Mouse (Mus musculus) heart, embryonic 12.5 days (tissue): ENCODE data around the gene Gm10309. TPM values are rescaled to one million over a fixed set of nuclear protein-coding genes. Genes with fewer than 3 reads are reported as not detected.
A peak's percentile ranks its signal among the peaks of the same experiment; 100 is the strongest.

Source experiments
- ATAC-seq: fragments of 200-750 bp; cut with Nextera tagmentation; 2 replicates; pipeline ENCODE4 v1.8.0; 2017; ENCODE audit warnings: moderate TSS enrichment, moderate library complexity; ENCODE audit not compliant: insufficient number of reproducible peaks, low FRiP score
- H3K27ac ChIP-seq: fragments of 300-500 bp; sonication (generic); 2 replicates; pipeline ENCODE4 v1.5.1; 2016; ENCODE audit warnings: mild to moderate bottlenecking, moderate library complexity; ENCODE audit not compliant: poor library complexity, severe bottlenecking
- H3K27me3 ChIP-seq: fragments of 300-500 bp; sonication (generic); replicated peaks from 2 replicates; pipeline ENCODE4 v1.6.1; 2016; ENCODE audit warnings: mild to moderate bottlenecking, moderate library complexity
- H3K36me3 ChIP-seq: fragments of 300-500 bp; sonication (generic); 2 replicates; pipeline ENCODE4 v1.6.1; 2016; ENCODE audit warnings: mild to moderate bottlenecking, moderate library complexity
- H3K4me1 ChIP-seq: fragments of 300-500 bp; sonication (generic); replicated peaks from 2 replicates; pipeline ENCODE4 v1.6.1; 2016; ENCODE audit warnings: mild to moderate bottlenecking
- H3K4me2 ChIP-seq: fragments of 300-500 bp; sonication (generic); 2 replicates; pipeline ENCODE4 v1.6.1; 2016; ENCODE audit warnings: mild to moderate bottlenecking, moderate library complexity
- H3K4me3 ChIP-seq: fragments of 300-500 bp; sonication (generic); 2 replicates; pipeline ENCODE4 v1.5.1; 2016; ENCODE audit warnings: mild to moderate bottlenecking
- H3K9ac ChIP-seq: fragments of 300-500 bp; sonication (generic); 2 replicates; pipeline ENCODE4 v1.6.1; 2016; ENCODE audit warnings: mild to moderate bottlenecking, moderate library complexity
- H3K9me3 ChIP-seq: fragments of 300-500 bp; sonication (generic); replicated peaks from 2 replicates; pipeline ENCODE4 v1.6.1; 2016; ENCODE audit warnings: mild to moderate bottlenecking, moderate library complexity
- WGBS: fragments of 180-500 bp; shearing (Covaris S2); methylation state at CpG from one replicate; pipeline ENCODE4 v1.1.7; 2016; 5-methylcytosine and 5-hydroxymethylcytosine counted together
- polyA plus RNA-seq: library from polyadenylated mRNA; unstranded; fragments of >200 nt; fragmentation: Nextera tagmentation; extraction: Ambion mirVana; gene quantifications from 2 replicates; pipeline ENCODE4 v1.2.1, GENCODE M21; 2016

Gene Gm10309
- polyA plus RNA-seq, 1 experiment from 2014 or later = 0.38 TPM

GRCm38 (mm10) chr17:86471684-86472083, 33.3 kb downstream of the Gm10309 start:
- no peak overlapping the region for H3K9ac ChIP-seq
- ATAC-seq = no peak
- WGBS = 46% methylated on average over 5 of the region's 5 CpGs
- no peak overlapping the region for H3K4me3 ChIP-seq
- no peak overlapping the region for H3K4me2 ChIP-seq
- H3K4me1 ChIP-seq = peaks cover 42% of the 10 kb centered on the region
- no peaks in the 10 kb centered on the region for H3K9me3 ChIP-seq
- H3K36me3 ChIP-seq = no peaks in the 10 kb centered on the region
- no peaks in the 10 kb centered on the region for H3K27me3 ChIP-seq
- H3K27ac ChIP-seq = no peak overlapping the region

- Histone ChIP-seq H3K9ac (no peak overlapping the region), H3K4me1 (peaks cover 48% of the 10 kb centered on the region), H3K27me3 (no peaks in the 10 kb centered on the region), H3K4me3 (no peak overlapping the region), H3K9me3 (no peaks in the 10 kb centered on the region), H3K27ac (no peak overlapping the region), H3K36me3 (no peaks in the 10 kb centered on the region), H3K4me2 (no peak overlapping the region)
- WGBS = 76% methylated on average over 5 of the region's 5 CpGs
- ATAC-seq = no peak
Observed at GRCm38 (mm10) chr17:86470160-86470559, 34.9 kb downstream of the Gm10309 start.

GRCm38 (mm10) chr17:86467967-86468366, 37.1 kb downstream of the Gm10309 start:
- H3K36me3 ChIP-seq = no peaks in the 10 kb centered on the region
- no peaks in the 10 kb centered on the region for H3K27me3 ChIP-seq
- peaks cover 50% of the 10 kb centered on the region for H3K4me1 ChIP-seq
- H3K9ac ChIP-seq = peak overlapping the region; percentile 47
- no peak for ATAC-seq
- H3K4me2 ChIP-seq = peak overlapping the region; percentile 60
- H3K9me3 ChIP-seq = no peaks in the 10 kb centered on the region
- WGBS = 36% methylated on average over 5 of the region's 5 CpGs
- no peak overlapping the region for H3K4me3 ChIP-seq
- H3K27ac ChIP-seq = peak overlapping the region; percentile 78

GRCm38 (mm10) chr17:86467291-86467898, 37.6 kb downstream of the Gm10309 start:
- Histone ChIP-seq H3K27me3 (no peaks in the 10 kb centered on the region), H3K9ac (peak overlapping the region; percentile 47; the same call in 1 of the 2 replicates), H3K4me2 (peak overlapping the region; percentile 60), H3K4me1 (peaks cover 50% of the 10 kb centered on the region), H3K27ac (peak overlapping the region; percentile 78), H3K9me3 (no peaks in the 10 kb centered on the region), H3K4me3 (peak overlapping the region; percentile 11; the same call in 1 of the 2 replicates), H3K36me3 (no peaks in the 10 kb centered on the region)
- WGBS = 10% methylated on average over 10 of the region's 10 CpGs
- no peak for ATAC-seq

- Histone ChIP-seq H3K27ac (peak overlapping the region; percentile 78), H3K4me3 (peak overlapping the region; percentile 11; the same call in 1 of the 2 replicates), H3K36me3 (no peaks in the 10 kb centered on the region), H3K9ac (peak overlapping the region; percentile 44; the same call in 1 of the 2 replicates), H3K4me2 (peak overlapping the region; percentile 60), H3K4me1 (peaks cover 50% of the 10 kb centered on the region), H3K27me3 (no peaks in the 10 kb centered on the region), H3K9me3 (no peaks in the 10 kb centered on the region)
- WGBS = 13% methylated on average over 7 of the region's 7 CpGs
- ATAC-seq = no peak
Observed at GRCm38 (mm10) chr17:86466871-86467270, 38.2 kb downstream of the Gm10309 start.

GRCm38 (mm10) chr17:86466412-86466811, 38.6 kb downstream of the Gm10309 start:
- Histone ChIP-seq H3K27ac (peak overlapping the region; percentile 78), H3K4me3 (no peak overlapping the region), H3K9ac (no peak overlapping the region; the same call in 1 of the 2 replicates), H3K27me3 (no peaks in the 10 kb centered on the region), H3K36me3 (no peaks in the 10 kb centered on the region), H3K4me1 (peaks cover 48% of the 10 kb centered on the region), H3K4me2 (peak overlapping the region; percentile 60; the same call in 1 of the 2 replicates), H3K9me3 (no peaks in the 10 kb centered on the region)
- 71% methylated on average over 7 of the region's 7 CpGs for WGBS
- ATAC-seq = no peak

- no peaks in the 10 kb centered on the region for H3K9me3 ChIP-seq
- no peak overlapping the region for H3K4me2 ChIP-seq
- no peak for ATAC-seq
- no peak overlapping the region for H3K4me3 ChIP-seq
- no peaks in the 10 kb centered on the region for H3K27me3 ChIP-seq
- no peak overlapping the region for H3K9ac ChIP-seq
- WGBS = 92% methylated on average over 13 of the region's 13 CpGs
- H3K4me1 ChIP-seq = peaks cover 47% of the 10 kb centered on the region
- H3K36me3 ChIP-seq = no peaks in the 10 kb centered on the region
- H3K27ac ChIP-seq = no peak overlapping the region
Observed at GRCm38 (mm10) chr17:86465865-86466264, 39.2 kb downstream of the Gm10309 start.

- H3K4me1 ChIP-seq = peaks cover 51% of the 10 kb centered on the region
Observed at GRCm38 (mm10) chr17:86464689-86465363, 40.2 kb downstream of the Gm10309 start.

GRCm38 (mm10) chr17:86464197-86464596, 40.8 kb downstream of the Gm10309 start:
- no peak overlapping the region for H3K4me3 ChIP-seq
- H3K9ac ChIP-seq = no peak overlapping the region
- H3K27me3 ChIP-seq = no peaks in the 10 kb centered on the region
- no peak overlapping the region for H3K4me2 ChIP-seq
- no peak overlapping the region for H3K27ac ChIP-seq
- ATAC-seq = no peak
- 87% methylated on average over 8 of the region's 8 CpGs for WGBS
- H3K36me3 ChIP-seq = no peaks in the 10 kb centered on the region
- H3K9me3 ChIP-seq = no peaks in the 10 kb centered on the region
- H3K4me1 ChIP-seq = peaks cover 48% of the 10 kb centered on the region

More at GRCm38 (mm10) chr17:86464689-86465363, 40.2 kb downstream of the Gm10309 start:
- no peaks in the 10 kb centered on the region for H3K9me3 ChIP-seq
- H3K9ac ChIP-seq = no peak overlapping the region
- ATAC-seq = no peak
- WGBS = 83% methylated on average over 16 of the region's 16 CpGs
- no peak overlapping the region for H3K27ac ChIP-seq
- H3K27me3 ChIP-seq = no peaks in the 10 kb centered on the region
- H3K36me3 ChIP-seq = no peaks in the 10 kb centered on the region
- H3K4me3 ChIP-seq = no peak overlapping the region
- H3K4me2 ChIP-seq = no peak overlapping the region

- Histone ChIP-seq H3K4me2 (no peak overlapping the region), H3K9me3 (no peaks in the 10 kb centered on the region), H3K4me3 (no peak overlapping the region), H3K27me3 (no peaks in the 10 kb centered on the region), H3K9ac (no peak overlapping the region), H3K27ac (no peak overlapping the region), H3K4me1 (peaks cover 40% of the 10 kb centered on the region), H3K36me3 (no peaks in the 10 kb centered on the region)
- ATAC-seq = no peak
- WGBS = 68% methylated on average over 3 of the region's 3 CpGs
Observed at GRCm38 (mm10) chr17:86463369-86463768, 41.7 kb downstream of the Gm10309 start.

- Histone ChIP-seq H3K9me3 (no peaks in the 10 kb centered on the region), H3K4me2 (0 out of 2 replicates have a peak overlapping the region, but pooled peaks have one; percentile 1), H3K4me3 (no peak overlapping the region), H3K27me3 (no peaks in the 10 kb centered on the region), H3K4me1 (peaks cover 37% of the 10 kb centered on the region), H3K9ac (no peak overlapping the region), H3K36me3 (no peaks in the 10 kb centered on the region), H3K27ac (peak overlapping the region; percentile 23; the same call in 1 of the 2 replicates)
- no peak for ATAC-seq
- WGBS = 63% methylated on average over 17 of the region's 17 CpGs
Observed at GRCm38 (mm10) chr17:86460645-86461430, 44.2 kb downstream of the Gm10309 start.
